Mouse (Mus musculus) large intestine, adult 2 months (tissue): Measurements from ENCODE around the gene Ccna1. TPM values are rescaled to one million over a fixed set of nuclear protein-coding genes. Genes with fewer than 3 reads are reported as not detected.

Experiments used
- DNase-seq: peaks from one replicate; pipeline ENCODE4 v3.0.0-alpha.2; 2012; ENCODE audit warnings: low read depth, low spot score
- WGBS: fragments of 180-500 bp; shearing (Covaris S2); methylation state at CpG from one replicate; pipeline ENCODE4 v1.1.7; 2018; 5-methylcytosine and 5-hydroxymethylcytosine counted together
- polyA plus RNA-seq: library from polyadenylated mRNA; depleted of rRNA; stranded (reverse); fragments of >200 nt; gene quantifications from 2 replicates; pipeline ENCODE4 v1.2.3, GENCODE M21; 2012; rRNA removed

The Ccna1 gene
- polyA plus RNA-seq, result 0.59 and 0.84 TPM in 2 replicates

DNA sequence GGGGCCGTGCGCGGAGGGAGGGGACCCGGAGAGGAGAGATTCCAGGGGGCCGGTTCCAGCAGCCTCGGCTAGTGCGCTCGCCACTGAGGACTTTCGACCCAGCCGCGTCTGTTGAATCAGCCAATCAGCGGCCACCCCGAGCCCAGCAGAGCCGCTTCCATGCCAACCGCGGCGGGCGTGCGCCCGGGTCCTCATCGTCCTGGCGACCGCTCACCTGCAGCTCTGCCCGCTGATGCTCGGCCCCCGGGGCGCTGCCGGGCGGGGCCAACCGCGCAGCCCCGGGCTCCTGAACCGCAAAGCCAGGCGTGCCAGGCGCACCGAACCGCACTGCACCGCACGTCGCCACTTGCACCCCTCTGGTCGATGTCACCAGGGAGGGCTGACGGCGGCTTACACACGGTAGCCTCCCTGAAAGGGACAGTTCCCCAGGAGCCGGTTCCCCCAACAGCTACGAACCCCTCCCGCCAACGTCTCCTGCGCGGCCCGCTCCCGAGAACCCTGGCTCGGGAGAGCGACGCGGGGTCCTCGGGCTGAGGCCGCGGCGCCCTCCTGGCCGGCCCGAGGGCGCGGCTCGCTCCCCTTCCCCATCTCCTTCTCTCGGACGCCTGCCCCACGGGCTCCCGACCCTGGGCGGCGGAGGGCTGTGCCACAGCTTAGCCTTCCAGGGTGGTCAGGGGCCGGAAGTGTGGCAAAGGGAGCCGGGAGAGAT lies at the start of gene Ccna1:
TSS of gene Ccna1 (minus strand) at position 464 of the 709 bp plus-strand sequence.
- 3% methylated on average over 73 of the region's 73 CpGs for WGBS
- DNase-seq, result no peak

DNA sequence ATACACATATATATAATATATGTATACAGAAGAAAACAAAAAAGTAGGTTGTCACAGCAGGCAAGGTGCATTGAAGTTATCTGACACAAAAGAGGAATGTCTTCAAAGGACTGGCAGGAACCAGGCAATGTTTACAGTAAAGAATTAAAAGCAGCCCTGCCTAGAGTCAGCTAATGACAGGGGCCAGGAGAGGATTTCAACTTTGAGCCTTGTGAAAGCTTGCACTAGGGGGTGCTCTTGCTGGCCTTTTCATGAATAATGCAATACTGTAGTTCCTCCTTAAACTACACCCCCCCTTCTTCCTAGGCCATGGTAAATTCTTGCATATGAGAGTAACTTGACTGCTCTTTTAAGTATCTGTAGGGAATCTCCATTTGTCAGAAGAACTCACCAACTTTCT lies 45.8 kb upstream of the Ccna1 start:
- no peak for DNase-seq

DNA sequence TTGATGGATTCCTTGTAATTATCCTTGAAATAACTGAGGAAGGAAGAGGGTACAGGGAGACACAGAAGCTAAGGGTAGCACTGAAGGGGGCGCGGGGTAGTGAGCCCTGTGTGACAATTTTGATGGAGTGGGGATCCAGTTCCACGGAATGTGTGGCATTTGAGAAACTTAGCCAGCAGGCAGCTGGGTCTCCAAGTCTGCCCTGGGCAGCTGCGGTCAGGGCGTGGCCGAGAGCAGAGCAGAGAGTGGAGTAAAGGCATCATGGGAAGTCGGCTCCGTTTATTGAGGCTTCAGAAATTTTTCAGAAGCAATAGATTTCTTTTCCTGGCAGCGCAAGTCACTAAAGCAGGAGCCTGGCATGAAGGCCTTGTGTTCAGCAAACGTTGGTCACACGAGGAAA lies 43.7 kb upstream of the Ccna1 start:
- 40% methylated on average over 11 of the region's 11 CpGs for WGBS
- no peak for DNase-seq

DNA sequence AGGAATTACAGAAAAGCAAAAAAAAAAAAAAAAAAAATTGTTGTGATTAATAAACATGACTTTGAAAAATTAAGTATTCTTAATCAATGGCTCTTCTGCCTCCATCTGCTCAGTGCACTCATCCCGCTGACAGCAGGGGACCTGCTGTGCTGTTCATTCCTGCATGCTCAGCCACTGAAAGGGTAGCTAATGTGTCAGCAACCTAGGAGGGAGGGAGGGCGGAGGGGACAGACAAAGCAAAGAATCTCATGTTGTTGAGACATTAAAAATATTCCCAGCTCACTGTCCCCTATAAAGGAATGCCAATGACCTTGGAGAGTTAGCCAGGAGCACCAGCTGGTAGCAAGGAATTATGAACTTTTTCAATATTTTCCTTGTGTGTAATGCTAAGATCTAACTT lies 42.7 kb upstream of the Ccna1 start:
- 90% methylated on average over 2 of the region's 2 CpGs for WGBS
- DNase-seq, result no peak

DNA sequence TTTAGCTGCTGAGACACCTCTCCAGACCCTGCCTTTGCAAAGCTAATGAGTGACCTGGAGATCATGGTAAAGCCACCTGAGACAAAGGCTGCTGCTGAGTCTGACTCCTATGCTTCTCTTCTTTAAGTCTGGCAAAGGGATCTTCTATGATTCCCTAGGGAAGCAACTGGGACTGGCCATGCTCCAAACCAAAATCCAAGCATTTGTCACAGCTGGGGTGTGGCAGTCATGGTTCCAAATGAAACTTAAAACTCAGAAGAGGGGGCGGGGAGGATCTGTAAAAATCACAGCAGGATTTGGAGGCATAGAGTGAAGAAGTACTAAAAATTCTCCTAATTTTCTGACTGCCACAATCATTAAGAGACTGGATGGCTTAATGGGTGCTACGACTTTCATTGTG lies 41.9 kb upstream of the Ccna1 start:
- 76% methylated on average over 2 of the region's 2 CpGs for WGBS

DNA sequence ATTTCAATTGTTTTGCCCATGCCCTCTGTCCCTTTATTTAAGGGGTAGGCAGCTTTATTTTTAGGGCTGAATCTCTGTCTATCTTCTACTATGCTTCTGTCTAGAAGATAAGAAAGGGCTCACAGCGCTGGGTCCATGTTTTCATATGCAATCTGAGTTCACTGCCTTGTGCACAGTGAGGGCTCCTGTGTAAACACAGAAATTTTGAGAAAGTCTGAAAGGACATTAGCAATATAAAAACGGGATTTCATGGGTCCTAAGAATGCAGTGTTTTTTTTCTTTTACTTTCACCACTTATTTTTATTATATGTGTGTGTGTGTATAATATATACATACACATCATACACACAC lies 41.3 kb upstream of the Ccna1 start:
- no peak for DNase-seq
- WGBS, result 37% methylated on average over 2 of the region's 2 CpGs

More for the DNA sequence above, 41.9 kb upstream of the Ccna1 start:
- DNase-seq, result no peak

DNA sequence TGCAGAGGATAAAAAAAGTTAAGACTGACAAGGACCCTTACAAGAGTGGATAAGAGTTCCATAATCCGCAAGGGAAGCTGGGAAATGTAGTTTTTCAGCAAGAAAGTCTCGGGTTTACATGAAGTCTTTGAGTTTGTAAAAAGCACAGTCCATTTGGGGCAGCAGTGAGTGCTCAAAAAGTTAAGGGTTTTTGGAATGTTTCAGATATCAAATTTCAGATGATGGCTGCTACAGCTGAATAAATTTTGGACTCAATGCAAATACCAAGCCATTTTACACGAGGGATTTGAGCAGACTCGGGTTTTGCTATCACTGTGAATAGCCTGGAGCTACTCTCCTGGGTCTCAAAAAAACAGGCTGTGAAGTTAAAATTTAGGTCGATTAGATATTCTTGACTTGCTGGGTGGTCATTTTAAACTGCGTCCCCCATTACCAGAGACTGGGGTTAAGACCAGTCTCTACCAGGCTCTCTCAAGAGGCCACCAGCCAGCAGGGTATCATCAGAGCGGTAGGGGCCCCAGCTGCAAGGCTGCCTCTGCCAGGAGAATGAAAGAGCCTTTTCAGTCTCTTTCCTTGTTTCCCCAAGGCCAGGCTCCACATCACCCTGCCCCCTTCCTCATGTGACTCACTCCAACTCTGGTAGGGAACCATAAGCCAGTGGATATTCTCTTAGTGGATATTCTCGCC lies 40.8 kb upstream of the Ccna1 start:
- WGBS, result 39% methylated on average over 8 of the region's 8 CpGs
- no peak for DNase-seq

DNA sequence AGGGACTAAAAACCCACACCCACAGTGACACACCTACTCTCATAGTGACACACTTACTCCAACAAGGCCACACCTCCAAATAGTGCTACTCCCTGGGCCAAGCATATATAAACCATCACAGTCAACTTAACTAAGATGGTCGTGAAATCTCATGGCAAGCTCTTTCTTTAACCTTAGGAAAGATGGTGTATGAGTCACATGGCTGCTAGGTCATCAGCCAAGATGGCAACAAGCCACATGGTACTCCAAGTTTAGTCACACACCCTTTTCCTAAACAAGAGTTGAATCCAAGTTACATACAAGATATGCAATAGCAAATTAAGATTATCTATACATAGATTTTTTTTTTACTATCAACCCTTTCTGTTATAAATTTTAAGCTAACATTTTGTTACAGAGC lies 37.9 kb upstream of the Ccna1 start:
- WGBS, result 22% methylated on average over 1 of the region's 1 CpGs
- no peak for DNase-seq

DNA sequence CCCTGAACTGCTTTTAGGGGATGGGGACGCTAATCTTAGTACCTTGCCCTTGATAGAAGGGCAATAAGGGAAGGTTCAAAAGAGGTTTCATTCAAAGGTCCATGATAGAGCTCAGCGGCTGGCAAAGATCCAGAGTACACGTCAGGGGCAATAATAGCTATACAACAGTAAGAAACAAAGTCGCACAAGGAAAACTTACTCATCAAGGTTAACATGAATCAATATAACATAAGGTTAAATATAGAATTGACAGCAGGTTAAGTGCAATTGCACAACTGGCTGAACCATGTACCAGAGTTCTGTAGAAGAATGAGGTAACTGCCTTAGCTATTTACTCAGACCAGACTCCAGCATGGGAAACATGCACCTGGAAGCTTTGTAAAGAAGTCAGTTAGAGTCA lies 34.0 kb upstream of the Ccna1 start:
- DNase-seq, result peak; percentile 76
- WGBS, result 31% methylated on average over 4 of the region's 4 CpGs

DNA sequence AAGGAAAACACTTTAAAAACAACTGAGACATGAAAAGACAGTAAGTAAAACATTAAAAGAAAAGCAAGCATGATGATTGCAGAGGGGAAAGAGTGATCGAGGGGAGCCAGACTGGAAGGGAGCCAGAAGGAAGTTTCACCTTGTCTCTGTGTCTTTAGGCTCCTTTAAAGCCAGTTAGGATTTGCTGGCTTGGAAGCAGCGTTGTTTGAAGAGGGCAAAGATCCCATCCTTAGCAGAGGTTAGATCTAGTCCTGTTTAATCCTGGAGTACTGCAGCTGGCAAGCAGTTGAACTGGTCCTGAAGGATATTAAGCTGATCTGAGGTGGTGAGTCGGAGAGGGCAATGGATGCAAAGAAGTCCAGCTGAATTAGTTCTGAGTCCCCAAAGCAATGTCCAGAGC lies 33.5 kb upstream of the Ccna1 start:
- no peak for DNase-seq
- 33% methylated on average over 3 of the region's 3 CpGs for WGBS

DNA sequence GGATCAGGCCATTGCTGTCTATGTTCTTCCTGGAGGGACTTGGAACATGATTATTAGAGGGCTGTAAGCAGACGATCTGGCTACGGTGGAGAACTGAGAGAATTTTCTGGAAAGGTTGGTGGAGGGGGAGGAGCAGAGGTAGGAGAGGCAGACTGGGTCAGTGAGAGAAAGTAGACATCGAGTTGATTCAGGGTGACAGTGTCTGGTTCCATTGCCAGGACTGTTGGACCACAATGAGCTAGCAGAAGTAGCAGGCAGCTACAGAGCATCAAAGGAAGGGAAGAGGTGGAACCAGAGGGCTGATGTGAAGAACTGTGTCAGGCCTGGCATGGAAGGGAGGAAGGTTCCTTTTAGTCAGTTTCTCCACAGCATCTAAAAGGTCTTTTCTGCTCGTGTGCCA lies 33.1 kb upstream of the Ccna1 start:
- 31% methylated on average over 4 of the region's 4 CpGs for WGBS
- DNase-seq, result no peak

DNA sequence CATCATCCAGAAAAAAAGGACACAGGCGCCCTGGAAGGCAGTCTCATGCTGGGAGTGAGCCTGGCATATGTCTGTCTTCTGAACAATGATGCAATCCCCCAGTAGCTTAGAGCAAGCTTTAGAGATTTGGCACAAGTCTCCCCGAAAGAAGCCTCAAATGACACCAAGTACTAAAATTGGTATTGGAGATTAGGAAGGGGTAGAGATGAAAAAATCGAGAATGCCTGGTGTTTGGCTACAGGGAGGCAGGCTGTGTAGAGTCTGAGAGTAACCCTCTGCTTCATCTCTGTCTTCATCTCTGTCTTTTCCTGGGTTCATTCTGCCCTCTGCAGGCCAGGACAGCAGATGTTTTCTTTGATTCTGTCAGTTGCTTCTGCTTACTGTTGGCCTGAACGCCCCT lies 32.1 kb upstream of the Ccna1 start:
- WGBS, result 59% methylated on average over 4 of the region's 4 CpGs
- no peak for DNase-seq

DNA sequence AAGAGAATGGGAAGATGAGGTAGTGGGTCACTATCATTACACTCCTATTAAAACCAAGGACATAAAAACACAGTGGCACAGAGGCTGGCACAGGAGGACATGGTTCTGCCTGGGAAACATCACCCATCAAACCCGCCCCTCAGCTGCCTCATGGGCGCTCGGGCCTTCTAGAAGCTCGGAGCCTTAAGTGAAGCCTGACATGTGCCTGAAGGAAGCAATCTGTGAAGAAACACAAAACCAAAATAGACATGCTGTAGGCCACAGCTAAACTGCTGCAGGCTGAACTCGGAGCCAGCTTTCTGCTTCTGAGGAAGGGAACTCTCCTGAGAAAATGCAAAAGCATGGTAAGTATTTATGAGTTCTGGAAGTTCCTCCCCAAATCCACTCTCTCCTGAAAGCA lies 31.6 kb upstream of the Ccna1 start:
- WGBS, result 88% methylated on average over 5 of the region's 5 CpGs
- DNase-seq, result no peak

DNA sequence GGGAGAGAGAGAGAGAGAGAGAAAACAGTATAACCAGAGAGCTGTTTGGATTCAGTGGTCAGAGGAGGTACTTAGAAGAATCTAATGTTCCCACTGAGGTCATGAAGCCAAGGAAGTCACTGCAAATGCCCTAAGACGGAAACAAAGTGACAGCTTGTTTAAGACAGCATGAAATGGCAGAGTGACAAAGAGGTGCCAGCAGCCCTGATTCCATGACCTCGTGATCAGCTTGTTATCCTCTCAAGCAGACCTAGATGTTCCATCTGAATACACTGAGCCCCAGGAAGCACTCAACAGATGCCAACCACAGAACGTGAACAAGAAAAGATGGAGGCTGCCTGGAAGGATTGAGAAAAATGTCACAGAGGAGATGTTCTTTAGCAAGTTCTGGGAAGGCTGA lies 30.4 kb upstream of the Ccna1 start:
- WGBS, result 84% methylated on average over 3 of the region's 3 CpGs
- DNase-seq, result no peak

DNA sequence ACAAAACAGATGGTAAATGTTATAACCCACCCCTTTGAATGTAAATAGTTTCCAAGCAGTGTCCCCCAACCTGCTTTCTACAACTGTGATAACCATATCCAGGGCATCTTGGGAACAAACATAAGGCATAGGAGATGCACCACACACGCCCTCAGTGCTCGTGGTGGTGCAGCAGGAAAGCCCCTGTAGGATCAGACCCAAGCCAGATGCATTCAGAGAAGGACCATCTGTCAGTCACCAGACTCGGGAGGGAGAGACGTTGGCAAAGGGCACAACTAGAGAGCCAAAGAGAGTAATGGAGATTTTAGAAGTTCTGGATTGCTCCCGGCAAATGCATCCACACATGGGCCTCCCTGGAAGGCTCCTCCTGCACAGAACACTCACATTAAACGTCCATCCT lies 29.5 kb upstream of the Ccna1 start:
- DNase-seq, result no peak
- 71% methylated on average over 6 of the region's 6 CpGs for WGBS

DNA sequence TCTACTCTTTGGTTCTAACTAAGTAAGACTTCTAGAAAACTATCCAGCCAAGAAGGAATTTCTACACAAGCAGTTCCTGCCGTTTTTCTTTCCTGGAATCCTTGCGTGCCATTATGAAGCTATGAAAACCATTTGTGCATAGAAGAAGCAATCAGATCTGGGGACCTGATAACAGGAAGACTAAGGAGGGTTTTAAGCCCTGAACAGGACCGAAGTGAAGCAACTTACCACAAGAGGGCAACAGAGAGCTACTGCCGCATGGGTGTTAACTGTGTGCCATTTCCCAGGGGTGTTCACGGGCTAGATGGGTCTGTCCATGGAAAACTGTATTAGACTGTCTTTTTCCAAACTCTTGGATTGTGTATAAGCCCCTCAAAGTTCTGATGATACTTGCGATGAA lies 24.8 kb upstream of the Ccna1 start:
- 8% methylated on average over 6 of the region's 6 CpGs for WGBS
- peak; percentile 52 for DNase-seq

DNA sequence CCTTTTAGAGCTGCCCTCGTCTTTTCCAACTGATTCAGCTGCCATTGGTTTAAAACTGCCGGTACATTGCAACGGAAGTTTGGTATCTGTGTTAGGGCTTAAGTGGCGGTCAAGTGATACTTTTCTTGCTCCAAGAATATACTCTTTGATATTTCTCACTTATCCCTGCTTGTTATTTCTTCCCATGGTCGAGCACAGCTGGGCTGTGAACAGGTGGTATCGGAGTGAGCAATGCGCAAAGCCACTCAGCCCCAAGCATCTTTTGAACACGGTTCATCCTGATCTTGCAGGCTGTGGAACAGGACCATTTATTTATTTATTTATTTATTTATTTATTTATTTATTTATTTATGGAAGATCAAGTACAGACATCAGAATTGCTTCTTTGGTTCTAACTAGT lies 24.3 kb upstream of the Ccna1 start:
- 74% methylated on average over 8 of the region's 8 CpGs for WGBS

DNA sequence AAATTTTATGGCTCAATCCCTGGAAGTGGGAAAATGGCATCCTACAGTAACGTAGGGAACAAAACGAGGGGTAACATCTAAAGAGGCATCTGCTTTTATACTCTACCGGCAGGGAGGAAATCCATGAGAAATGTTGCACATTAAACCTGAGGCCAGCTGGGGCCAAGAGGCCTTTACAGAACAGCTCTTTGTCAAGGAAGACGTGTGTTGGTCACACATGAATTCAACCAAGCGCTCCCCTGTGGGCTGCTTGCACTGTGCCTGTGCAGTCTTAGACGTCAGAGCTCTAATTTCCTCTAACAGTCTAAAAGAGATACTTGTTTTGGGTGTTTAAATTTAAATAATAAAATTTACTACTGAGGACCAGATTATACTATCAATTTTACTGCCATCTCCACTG lies 22.9 kb upstream of the Ccna1 start:
- 27% methylated on average over 6 of the region's 6 CpGs for WGBS
- no peak for DNase-seq

More for the DNA sequence above, 24.3 kb upstream of the Ccna1 start:
- DNase-seq, result no peak

DNA sequence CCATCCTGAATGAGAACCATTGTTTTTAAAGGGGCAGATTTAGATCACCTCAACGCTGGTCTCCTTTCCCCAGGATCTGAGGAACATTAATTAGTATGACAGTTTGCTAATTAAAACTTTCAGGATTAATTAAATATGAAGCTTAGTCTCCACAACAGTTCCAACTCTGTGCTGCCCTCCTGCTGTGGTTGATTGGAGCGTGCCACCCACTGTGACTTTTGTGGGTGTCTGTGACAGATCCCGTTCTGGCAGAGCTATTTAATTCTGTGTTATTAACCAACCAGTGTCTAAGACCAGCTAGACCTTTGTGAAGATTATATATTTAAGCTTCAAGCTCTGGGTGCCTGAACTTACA lies 20.0 kb upstream of the Ccna1 start:
- 78% methylated on average over 3 of the region's 3 CpGs for WGBS

DNA sequence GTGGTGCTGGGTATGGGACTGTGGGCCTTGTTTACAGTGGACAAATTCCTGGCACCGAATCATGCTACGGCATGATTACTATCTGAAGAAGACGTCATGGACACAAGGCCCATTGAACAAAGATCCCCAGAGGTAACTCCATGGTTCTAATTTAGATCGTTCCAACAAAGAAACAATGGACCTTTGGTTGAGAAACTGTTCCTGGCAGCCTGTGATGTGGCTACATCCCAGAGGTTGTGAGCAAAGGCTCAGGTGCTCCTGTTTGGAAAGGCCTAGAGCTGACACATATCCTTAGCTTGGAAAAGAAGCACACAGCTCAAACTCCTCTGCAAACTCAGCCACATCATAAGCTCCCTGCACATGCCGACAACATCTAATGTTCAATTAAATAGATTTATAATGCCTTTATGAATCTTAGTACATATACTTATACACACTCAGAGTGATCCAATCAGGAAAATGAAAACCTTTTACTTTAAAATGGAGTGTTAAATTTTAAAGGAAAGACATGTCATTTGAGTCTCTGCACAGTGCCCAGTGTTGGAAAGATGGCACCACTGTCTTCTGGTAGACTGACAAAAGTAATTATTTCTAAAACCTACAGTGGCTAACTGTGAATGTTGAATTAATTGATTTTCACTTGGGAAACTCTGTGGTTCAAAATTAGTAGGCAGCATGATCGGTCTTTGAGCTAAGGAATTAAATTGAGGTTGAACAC lies 19.4 kb upstream of the Ccna1 start:
- DNase-seq, result no peak
- WGBS, result 83% methylated on average over 6 of the region's 6 CpGs

More for the DNA sequence above, 20.0 kb upstream of the Ccna1 start:
- no peak for DNase-seq

DNA sequence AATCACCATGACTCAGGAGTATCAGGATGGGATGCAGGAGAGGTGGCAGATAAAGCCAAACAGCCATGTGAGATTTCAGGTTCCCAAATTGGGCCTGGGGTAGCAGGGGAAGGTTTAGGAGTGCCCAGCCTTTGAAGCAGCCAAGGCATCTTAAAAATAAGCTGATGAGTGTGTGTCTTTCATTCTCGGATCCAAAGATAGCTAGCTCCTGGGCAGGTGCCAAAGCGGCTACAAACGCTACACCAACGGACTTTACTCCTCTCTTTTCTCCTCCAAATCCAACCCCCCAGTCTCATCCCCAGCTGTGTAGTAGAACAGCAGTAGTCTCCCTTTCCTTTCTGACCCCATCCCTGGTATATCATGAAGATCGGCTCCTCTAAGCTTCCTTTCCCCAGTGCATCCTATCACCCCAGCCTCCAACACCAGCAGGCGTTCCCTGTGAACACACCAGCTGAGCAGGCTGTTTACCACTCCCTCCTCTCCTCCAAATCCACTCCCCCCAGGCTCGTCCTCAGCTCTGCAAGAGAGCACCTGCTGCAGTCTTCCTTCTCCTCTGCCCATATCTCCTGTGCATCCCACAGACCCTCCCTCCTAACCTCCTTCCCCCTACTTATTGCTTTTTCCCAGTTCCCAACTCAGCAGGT lies 12.6 kb upstream of the Ccna1 start:
- no peak for DNase-seq
- 18% methylated on average over 7 of the region's 7 CpGs for WGBS
